Mouse (Mus musculus): Measurements from ENCODE around the gene Disc1.

DNA sequence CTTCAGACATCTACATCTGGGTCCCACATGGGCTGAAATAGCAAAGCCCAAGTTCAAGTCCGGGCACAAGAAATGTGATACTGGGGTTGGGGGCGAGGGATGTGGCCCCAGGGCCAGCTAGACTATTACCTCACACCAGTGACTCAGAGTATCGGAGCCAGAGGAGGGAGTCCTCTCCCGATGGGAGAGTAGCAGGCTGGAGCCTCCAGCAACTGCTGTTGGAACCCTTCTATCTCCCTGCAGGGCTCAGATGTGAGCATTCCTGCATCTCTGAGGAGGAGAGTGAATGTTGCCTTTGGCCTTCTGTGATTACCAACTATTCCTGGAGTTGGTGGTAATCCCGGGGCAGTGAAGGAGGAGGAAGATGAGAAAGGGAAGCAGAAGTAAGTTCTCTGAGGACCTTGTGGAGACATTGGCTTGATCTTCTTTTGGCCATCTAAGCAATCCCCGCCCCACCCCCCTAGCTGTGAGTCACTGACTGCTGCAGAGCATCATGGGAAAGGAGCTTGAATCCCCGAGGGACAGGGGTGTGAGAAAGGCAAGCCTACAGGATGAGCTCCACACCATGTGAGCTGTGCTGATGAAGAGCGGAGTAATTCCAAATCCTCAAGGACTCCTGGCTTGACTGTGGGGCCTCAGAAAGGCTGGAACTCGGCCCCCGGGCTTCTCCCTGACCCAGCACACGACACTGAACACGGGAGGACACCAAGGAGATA lies 232.1 kb downstream of the Disc1 start:
- no peak for TF ChIP-seq POLR2A (IDR thresholded peaks at IDR 0.05; ENCODE audit: borderline replicate concordance, control insufficient read depth, low read depth, low read length)
- TF ChIP-seq CTCF (IDR thresholded peaks at IDR 0.05; ENCODE audit: control insufficient read depth, insufficient read depth, low read length): no peak
